Mouse (Mus musculus): ENCODE measurements at regions not wholly inside any gene's neighbourhood (a gene's known extent, or its start where the extent isn't known, plus 50 kb on each side); places are given as distances from the start of the nearest gene placed in this dataset.

GRCm38 (mm10) chr4:81037336-81037902, 127.0 kb downstream of the Lurap1l start:
- no peak for TF ChIP-seq EP300 (IDR thresholded peaks at IDR 0.05; ENCODE audit: insufficient read depth, low read depth, low read length)
- no peak for TF ChIP-seq CTCF (IDR thresholded peaks at IDR 0.05)
- TF ChIP-seq POLR2A (IDR thresholded peaks at IDR 0.05; ENCODE audit: insufficient read depth, low read depth, low read length) = no peak
